In the genomic region with DNA sequence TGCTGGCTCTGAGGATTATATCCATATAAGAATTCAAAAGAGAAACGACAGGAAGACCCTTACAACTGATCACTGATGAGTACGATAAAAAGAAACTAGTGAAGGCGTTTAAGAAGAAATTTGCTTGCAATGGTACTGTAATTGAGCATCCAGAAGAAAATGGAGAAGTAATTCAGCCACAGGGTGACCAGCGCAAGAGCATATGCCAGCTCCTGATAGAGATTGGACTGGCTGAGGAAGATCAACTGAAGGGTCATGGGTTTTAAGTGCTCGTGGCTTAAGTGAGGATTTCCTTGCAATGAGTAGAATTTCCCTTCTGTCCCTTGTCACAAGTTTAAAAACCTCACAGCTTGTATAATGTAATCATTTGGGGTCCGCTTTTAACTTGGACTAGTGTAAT, we compare ENCODE assay signal across 8 mouse cellular contexts. TPM values are rescaled to one million over a fixed set of nuclear protein-coding genes. Genes with fewer than 3 reads are reported as not detected.
DNase-seq lines count a peak whose midpoint lies in the region; ATAC-seq and TF ChIP-seq lines count a peak whose summit lies in the region.
"Not testable (repeated sequence)": the region's sequence is repeated elsewhere in the genome, so short reads cannot be mapped to it uniquely, and the experiment has no call there.

No protein-coding gene starts in this region.

- not testable (repeated sequence) for TF ChIP-seq CTCF in embryonic fibroblast, embryonic 13.5 days (IDR thresholded peaks at IDR 0.05; ENCODE audit: borderline replicate concordance, insufficient read depth, low read length); stomach, postnatal 0 days (IDR thresholded peaks at IDR 0.05; ENCODE audit: low read depth)

- not testable (repeated sequence) for TF ChIP-seq POLR2A in embryonic fibroblast, embryonic 13.5 days (IDR thresholded peaks at IDR 0.05; ENCODE audit: low read depth, low read length)

- H3K27me3 ChIP-seq in heart, embryonic 12.5 days (replicated peaks); limb, embryonic 12.5 days; lung, embryonic 16.5 days (ENCODE audit: control insufficient read depth, insufficient read depth, low read depth, low read length); stomach, postnatal 0 days (ENCODE audit: control insufficient read depth, insufficient read depth, low read length): not testable (repeated sequence)

- peak overlapping the region; percentile 69; the same call in 1 of the 2 replicates for H3K9ac ChIP-seq in heart, embryonic 12.5 days
- not testable (repeated sequence) for H3K9ac ChIP-seq in limb, embryonic 12.5 days (replicated peaks)
- H3K9ac ChIP-seq in lung, embryonic 16.5 days (ENCODE audit: low read length), result peak overlapping the region; percentile 57
- H3K9ac ChIP-seq in stomach, postnatal 0 days (ENCODE audit: low read length), result peak overlapping the region; percentile 27; the same call in 1 of the 2 replicates

- H3K4me3 ChIP-seq in brown adipose tissue, adult 24 weeks (ENCODE audit: insufficient read depth, low read depth, low read length), result peak overlapping the region; percentile 43
- H3K4me3 ChIP-seq in embryonic fibroblast, embryonic 13.5 days (ENCODE audit: insufficient read depth, low read length), result peak overlapping the region; percentile 37
- H3K4me3 ChIP-seq in heart, embryonic 12.5 days, result peak overlapping the region; percentile 46
- H3K4me3 ChIP-seq in limb, embryonic 12.5 days (replicated peaks), result peak overlapping the region; percentile 37
- H3K4me3 ChIP-seq in lung, embryonic 16.5 days (ENCODE audit: low read length), result peak overlapping the region; percentile 46
- peak overlapping the region; percentile 27; the same call in 1 of the 2 replicates for H3K4me3 ChIP-seq in stomach, postnatal 0 days (ENCODE audit: low read depth, low read length)

- not testable (repeated sequence) for H3K27ac ChIP-seq in brown adipose tissue, adult 24 weeks (replicated peaks; ENCODE audit: low read depth, low read length); embryonic fibroblast, embryonic 13.5 days (ENCODE audit: insufficient read depth, low read length); heart, embryonic 12.5 days (ENCODE audit: poor library complexity, severe bottlenecking); limb, embryonic 12.5 days; lung, embryonic 16.5 days (ENCODE audit: low read length); stomach, postnatal 0 days (replicated peaks)

- TF ChIP-seq EP300 in stomach, postnatal 0 days (optimal IDR thresholded peaks at IDR 0.05), result not testable (repeated sequence)

- not testable (repeated sequence) for H3K4me1 ChIP-seq in brown adipose tissue, adult 24 weeks (ENCODE audit: control insufficient read depth, insufficient read depth, insufficient read length, low read length); embryonic fibroblast, embryonic 13.5 days (ENCODE audit: control insufficient read depth, insufficient read depth, low read length); heart, embryonic 12.5 days (replicated peaks); limb, embryonic 12.5 days (replicated peaks); lung, embryonic 16.5 days (replicated peaks; ENCODE audit: control insufficient read depth, insufficient read depth, low read length); stomach, postnatal 0 days (replicated peaks; ENCODE audit: control insufficient read depth, insufficient read depth)

- H3K9me3 ChIP-seq in heart, embryonic 12.5 days (replicated peaks); limb, embryonic 12.5 days; lung, embryonic 16.5 days (ENCODE audit: control insufficient read depth, low read length); stomach, postnatal 0 days (ENCODE audit: control insufficient read depth, low read length): not testable (repeated sequence)

- not testable (repeated sequence) for ATAC-seq in heart, embryonic 12.5 days (ENCODE audit: insufficient number of reproducible peaks, low FRiP score); limb, embryonic 12.5 days (ENCODE audit: insufficient number of reproducible peaks, insufficient read depth, low FRiP score, low TSS enrichment, low read depth); lung, embryonic 16.5 days (ENCODE audit: low read depth); stomach, postnatal 0 days (ENCODE audit: low FRiP score, low TSS enrichment)

- DNase-seq in induced T-regulatory cell, adult 2 months (ENCODE audit: low read depth), result peak; percentile 10
- DNase-seq in naive thymus-derived CD4-positive, alpha-beta T cell, adult 2 months (ENCODE audit: low read depth), result peak; percentile 6
- not testable (repeated sequence) for DNase-seq in stomach, postnatal 0 days (ENCODE audit: low spot score)

- not testable (repeated sequence) for H3K36me3 ChIP-seq in heart, embryonic 12.5 days; limb, embryonic 12.5 days; lung, embryonic 16.5 days (ENCODE audit: control insufficient read depth, insufficient read depth, low read length); stomach, postnatal 0 days (ENCODE audit: control insufficient read depth, insufficient read depth, low read length)

- WGBS in heart, embryonic 12.5 days, result 57% methylated on average over 6 of the region's 6 CpGs
- 59% methylated on average over 6 of the region's 6 CpGs for WGBS in limb, embryonic 12.5 days
- 57% methylated on average over 6 of the region's 6 CpGs for WGBS in lung, embryonic 16.5 days
- WGBS in stomach, postnatal 0 days, result 46% methylated on average over 6 of the region's 6 CpGs

- H3K4me2 ChIP-seq in heart, embryonic 12.5 days, result peak overlapping the region; percentile 76
- H3K4me2 ChIP-seq in limb, embryonic 12.5 days, result peak overlapping the region; percentile 60
- peak overlapping the region; percentile 78 for H3K4me2 ChIP-seq in lung, embryonic 16.5 days (ENCODE audit: low read depth, low read length)
- H3K4me2 ChIP-seq in stomach, postnatal 0 days (replicated peaks; ENCODE audit: low read depth), result peak overlapping the region; percentile 57

RNA-seq across cellular contexts. Expression of a gene that starts 58.4 kb away (rescaled TPM):
- polyA plus RNA-seq in brown adipose tissue, adult 24 weeks (2012; ENCODE audit: insufficient read depth, insufficient read length, missing spikeins), result not detected in 2 replicates
- polyA plus RNA-seq in embryonic fibroblast, embryonic 13.5 days (2011; ENCODE audit: insufficient read length, low read depth, missing spikeins), result 10.3 and 13.2 TPM in 2 replicates
- 4.5 and 4.6 TPM in 2 replicates for polyA plus RNA-seq in heart, embryonic 12.5 days (2016; fragmentation: Nextera tagmentation; extraction: Ambion mirVana)
- 8.4 and 8.7 TPM in 2 replicates for polyA plus RNA-seq in limb, embryonic 12.5 days (2016; fragmentation: Nextera tagmentation; extraction: Ambion mirVana)
- polyA plus RNA-seq in lung, embryonic 16.5 days (2015; fragmentation: Nextera tagmentation; extraction: Ambion mirVana), result 5.2 and 6.3 TPM in 2 replicates
- 2.1 and 2.7 TPM in 2 replicates for polyA plus RNA-seq in stomach, postnatal 0 days (2015; fragmentation: Nextera tagmentation; extraction: Ambion mirVana)
